Mouse (Mus musculus) megakaryocyte, embryonic 14.5 days (primary cell): Measurements from ENCODE around the gene Otop3. TPM values are rescaled to one million over a fixed set of nuclear protein-coding genes. Genes with fewer than 3 reads are reported as not detected.

Experiments
- H3K27me3 ChIP-seq: replicated peaks from 2 replicates; pipeline ENCODE3; 2012; ENCODE audit warnings: inconsistent platforms
- H3K36me3 ChIP-seq: replicated peaks from 2 replicates; pipeline ENCODE3; 2012; ENCODE audit warnings: low read length, inconsistent platforms, mixed read lengths
- H3K4me1 ChIP-seq: 2 replicates; pipeline ENCODE4 v1.6.1; 2012; ENCODE audit warnings: inconsistent platforms
- H3K4me3 ChIP-seq: replicated peaks from 2 replicates; pipeline ENCODE3; 2012; ENCODE audit warnings: moderate library complexity, mild to moderate bottlenecking, inconsistent platforms
- H3K9me3 ChIP-seq: 2 replicates; pipeline ENCODE4 v1.6.1; 2012; ENCODE audit warnings: inconsistent platforms
- FLI1 ChIP-seq: IDR thresholded peaks from 2 replicates; pipeline ENCODE4 v1.6.1; 2012; ENCODE audit warnings: low read length, inconsistent platforms, mixed read lengths
- GATA1 ChIP-seq: IDR thresholded peaks from 3 replicates; pipeline ENCODE4 v1.6.1; 2012; ENCODE audit warnings: mixed read lengths, low read length, inconsistent platforms, borderline replicate concordance
- polyA plus RNA-seq: library from polyadenylated mRNA; stranded (reverse); fragments of >175 nt; gene quantifications from 2 replicates; pipeline ENCODE4 v1.2.3, GENCODE M21; 2012; ENCODE audit warnings: low replicate concordance; ENCODE audit not compliant: insufficient read depth

Otop3 gene
- polyA plus RNA-seq, 1 experiment = not detected

GRCm38 (mm10) chr11:115359293-115359692 is 24.8 kb downstream of the Otop3 start:
- no peaks in the 10 kb centered on the region for H3K9me3 ChIP-seq
- H3K27me3 ChIP-seq = peaks cover 89% of the 10 kb centered on the region
- no peak for TF ChIP-seq GATA1
- TF ChIP-seq FLI1 = no peak
- no peaks in the 10 kb centered on the region for H3K36me3 ChIP-seq
- H3K4me3 ChIP-seq = no peak overlapping the region
- peaks cover 27% of the 10 kb centered on the region for H3K4me1 ChIP-seq

GRCm38 (mm10) chr11:115359726-115360125 is 25.2 kb downstream of the Otop3 start:
- no peak overlapping the region for H3K4me3 ChIP-seq
- H3K4me1 ChIP-seq = peaks cover 24% of the 10 kb centered on the region
- TF ChIP-seq GATA1 (no peak), FLI1 (no peak)
- no peaks in the 10 kb centered on the region for H3K9me3 ChIP-seq
- peaks cover 90% of the 10 kb centered on the region for H3K27me3 ChIP-seq
- H3K36me3 ChIP-seq = no peaks in the 10 kb centered on the region

GRCm38 (mm10) chr11:115364136-115364535 is 29.6 kb downstream of the Otop3 start:
- no peak for TF ChIP-seq GATA1
- H3K4me1 ChIP-seq = peaks cover 37% of the 10 kb centered on the region
- H3K27me3 ChIP-seq = peaks cover 94% of the 10 kb centered on the region
- no peaks in the 10 kb centered on the region for H3K36me3 ChIP-seq
- H3K9me3 ChIP-seq = no peaks in the 10 kb centered on the region
- no peak overlapping the region for H3K4me3 ChIP-seq

GRCm38 (mm10) chr11:115366039-115366705 is 31.6 kb downstream of the Otop3 start:
- peak overlapping the region; percentile 91 for H3K4me3 ChIP-seq
- H3K27me3 ChIP-seq = peaks cover 96% of the 10 kb centered on the region
- no peak for TF ChIP-seq GATA1
- no peak for TF ChIP-seq FLI1

GRCm38 (mm10) chr11:115366706-115367394 is 32.3 kb downstream of the Otop3 start:
- Histone ChIP-seq H3K27me3 (peaks cover 96% of the 10 kb centered on the region), H3K9me3 (no peaks in the 10 kb centered on the region), H3K36me3 (no peaks in the 10 kb centered on the region), H3K4me3 (peak overlapping the region; percentile 91), H3K4me1 (peaks cover 30% of the 10 kb centered on the region)
- no peak for TF ChIP-seq GATA1
- no peak for TF ChIP-seq FLI1

More at GRCm38 (mm10) chr11:115366039-115366705, 31.6 kb downstream of the Otop3 start:
- no peaks in the 10 kb centered on the region for H3K36me3 ChIP-seq
- H3K9me3 ChIP-seq = no peaks in the 10 kb centered on the region
- H3K4me1 ChIP-seq = peaks cover 30% of the 10 kb centered on the region

- no peak for TF ChIP-seq FLI1
- no peak for TF ChIP-seq GATA1
- Histone ChIP-seq H3K27me3 (peaks cover 95% of the 10 kb centered on the region), H3K4me1 (peaks cover 30% of the 10 kb centered on the region), H3K36me3 (no peaks in the 10 kb centered on the region), H3K4me3 (peak within 1 kb of the TSS; percentile 91), H3K9me3 (no peaks in the 10 kb centered on the region)
Measured at GRCm38 (mm10) chr11:115367395-115367944, 32.9 kb downstream of the Otop3 start, which contains the start of gene Hid1. TSS of gene Hid1 (minus strand) at chr11:115367756.

- Histone ChIP-seq H3K9me3 (no peaks in the 10 kb centered on the region), H3K4me1 (peaks cover 44% of the 10 kb centered on the region), H3K4me3 (no peak overlapping the region), H3K27me3 (peaks cover 95% of the 10 kb centered on the region), H3K36me3 (no peaks in the 10 kb centered on the region)
- TF ChIP-seq GATA1 = no peak
- TF ChIP-seq FLI1 = no peak
Measured at GRCm38 (mm10) chr11:115370368-115370767, 35.8 kb downstream of the Otop3 start.

- no peak for TF ChIP-seq FLI1
- no peak for TF ChIP-seq GATA1
- H3K4me1 ChIP-seq = peaks cover 38% of the 10 kb centered on the region
- peaks cover 95% of the 10 kb centered on the region for H3K27me3 ChIP-seq
- no peak overlapping the region for H3K4me3 ChIP-seq
- no peaks in the 10 kb centered on the region for H3K9me3 ChIP-seq
- no peaks in the 10 kb centered on the region for H3K36me3 ChIP-seq
Measured at GRCm38 (mm10) chr11:115371354-115371753, 36.8 kb downstream of the Otop3 start.

- TF ChIP-seq FLI1 = no peak
- TF ChIP-seq GATA1 = no peak
- H3K27me3 ChIP-seq = peaks cover 94% of the 10 kb centered on the region
- H3K36me3 ChIP-seq = no peaks in the 10 kb centered on the region
- no peaks in the 10 kb centered on the region for H3K9me3 ChIP-seq
- H3K4me3 ChIP-seq = no peak overlapping the region
- peaks cover 31% of the 10 kb centered on the region for H3K4me1 ChIP-seq
Measured at GRCm38 (mm10) chr11:115372015-115372414, 37.5 kb downstream of the Otop3 start.

- H3K4me3 ChIP-seq = no peak overlapping the region
- H3K27me3 ChIP-seq = peaks cover 92% of the 10 kb centered on the region
- H3K36me3 ChIP-seq = no peaks in the 10 kb centered on the region
- H3K9me3 ChIP-seq = 0 out of 2 replicates have a peak, but pooled peaks cover under 1% of the 10 kb centered on the region
- peaks cover 24% of the 10 kb centered on the region for H3K4me1 ChIP-seq
- no peak for TF ChIP-seq FLI1
- TF ChIP-seq GATA1 = no peak
Measured at GRCm38 (mm10) chr11:115372737-115373136, 38.2 kb downstream of the Otop3 start.
